Mouse (Mus musculus): Measurements from ENCODE around the gene Acnat1. TPM values are rescaled to one million over a fixed set of nuclear protein-coding genes. Genes with fewer than 3 reads are reported as not detected.

Acnat1 gene
- polyA plus RNA-seq (2012; rRNA removed) (0.13 and 0.14 TPM in 2 replicates), polyA plus RNA-seq (2014; fragmentation: Nextera tagmentation; extraction: Ambion mirVana) (not detected in 2 replicates)

- ATAC-seq (ENCODE audit: low FRiP score, low read depth) (no peak), DNase-seq (ENCODE audit: low spot score) (no peak)
- no peaks in the 10 kb centered on the region for H3K36me3 ChIP-seq (ENCODE audit: control insufficient read depth, insufficient read depth, low read length)
- H3K4me1 ChIP-seq (ENCODE audit: control insufficient read depth, insufficient read depth, low read length): no peaks in the 10 kb centered on the region
- no peak within 1 kb of the TSS for H3K27ac ChIP-seq (replicated peaks; ENCODE audit: low read depth, low read length)
- no peak for TF ChIP-seq POLR2A (IDR thresholded peaks at IDR 0.05; ENCODE audit: borderline replicate concordance, extremely low read depth, insufficient read depth, insufficient read length)
- no peak within 1 kb of the TSS for H3K4me2 ChIP-seq (replicated peaks; ENCODE audit: low read depth, low read length, severe bottlenecking)
- 48% methylated on average over 3 of the region's 3 CpGs for WGBS
- H3K27me3 ChIP-seq (ENCODE audit: control insufficient read depth, insufficient read depth, low read length): no peaks in the 10 kb centered on the region
- H3K9me3 ChIP-seq (ENCODE audit: control insufficient read depth, low read length): no peaks in the 10 kb centered on the region
- no peak within 1 kb of the TSS for H3K4me3 ChIP-seq (replicated peaks; ENCODE audit: low read length)
- H3K9ac ChIP-seq (ENCODE audit: low read depth, low read length, severe bottlenecking): no peak within 1 kb of the TSS
Measured at GRCm38 (mm10) chr4:49473435-49474100, at the start of gene Acnat1. TSS of gene Acnat1 (minus strand) at chr4:49473912.

- Histone ChIP-seq H3K36me3 (ENCODE audit: control insufficient read depth, insufficient read depth, low read length) (peaks cover 12% of the 10 kb centered on the region), H3K27ac (replicated peaks; ENCODE audit: low read depth, low read length) (no peak overlapping the region), H3K9ac (ENCODE audit: low read depth, low read length, severe bottlenecking) (no peak overlapping the region), H3K4me3 (replicated peaks; ENCODE audit: low read length) (peak overlapping the region; percentile 66; the same call in 1 of the 2 replicates), H3K4me2 (replicated peaks; ENCODE audit: low read depth, low read length, severe bottlenecking) (peak overlapping the region; percentile 65; the same call in 1 of the 2 replicates), H3K27me3 (ENCODE audit: control insufficient read depth, insufficient read depth, low read length) (no peaks in the 10 kb centered on the region), H3K9me3 (ENCODE audit: control insufficient read depth, low read length) (no peaks in the 10 kb centered on the region), H3K4me1 (ENCODE audit: control insufficient read depth, insufficient read depth, low read length) (peaks cover 13% of the 10 kb centered on the region)
- 80% methylated on average over 9 of the region's 9 CpGs for WGBS
- ATAC-seq (ENCODE audit: low FRiP score, low read depth): no peak
- DNase-seq (ENCODE audit: low spot score): no peak
- no peak for TF ChIP-seq POLR2A (IDR thresholded peaks at IDR 0.05; ENCODE audit: borderline replicate concordance, extremely low read depth, insufficient read depth, insufficient read length)
Measured at GRCm38 (mm10) chr4:49522576-49522975, 48.9 kb upstream of the Acnat1 start.

- under 1% methylated on average over 17 of the region's 17 CpGs for WGBS
- peak overlapping the region; percentile 61; the same call in 1 of the 2 replicates for H3K27ac ChIP-seq (replicated peaks; ENCODE audit: low read depth, low read length)
- peak; percentile 38; the same call in 1 of the 2 replicates for ATAC-seq (ENCODE audit: low FRiP score, low read depth)
Measured at GRCm38 (mm10) chr4:49521346-49521745, 47.6 kb upstream of the Acnat1 start.

GRCm38 (mm10) chr4:49520572-49521340, 47.0 kb upstream of the Acnat1 start, which contains the start of the genes Mrpl50 and Zfp189:
TSS of gene Mrpl50 (minus strand) at chr4:49521093.
TSS of gene Zfp189 (plus strand) at chr4:49521176.
- Histone ChIP-seq H3K9ac (ENCODE audit: low read depth, low read length, severe bottlenecking) (peak within 1 kb of the TSS; percentile 73), H3K36me3 (ENCODE audit: control insufficient read depth, insufficient read depth, low read length) (peaks cover 10% of the 10 kb centered on the region; the same call in 1 of the 2 replicates), H3K4me2 (replicated peaks; ENCODE audit: low read depth, low read length, severe bottlenecking) (peak within 1 kb of the TSS; percentile 65), H3K4me1 (ENCODE audit: control insufficient read depth, insufficient read depth, low read length) (peaks cover 13% of the 10 kb centered on the region), H3K27me3 (ENCODE audit: control insufficient read depth, insufficient read depth, low read length) (no peaks in the 10 kb centered on the region), H3K27ac (replicated peaks; ENCODE audit: low read depth, low read length) (peak within 1 kb of the TSS; percentile 61), H3K9me3 (ENCODE audit: control insufficient read depth, low read length) (no peaks in the 10 kb centered on the region), H3K4me3 (replicated peaks; ENCODE audit: low read length) (peak within 1 kb of the TSS; percentile 66)
- under 1% methylated on average over 41 of the region's 41 CpGs for WGBS
- ATAC-seq (ENCODE audit: low FRiP score, low read depth) (peak; percentile 99), DNase-seq (ENCODE audit: low spot score) (peak; percentile 97)
- TF ChIP-seq POLR2A (IDR thresholded peaks at IDR 0.05; ENCODE audit: borderline replicate concordance, extremely low read depth, insufficient read depth, insufficient read length): peak; percentile 86; the same call in 1 of the 2 replicates

More at GRCm38 (mm10) chr4:49521346-49521745, 47.6 kb upstream of the Acnat1 start:
- Histone ChIP-seq H3K9ac (ENCODE audit: low read depth, low read length, severe bottlenecking) (peak overlapping the region; percentile 73), H3K4me2 (replicated peaks; ENCODE audit: low read depth, low read length, severe bottlenecking) (peak overlapping the region; percentile 65), H3K4me3 (replicated peaks; ENCODE audit: low read length) (peak overlapping the region; percentile 66), H3K9me3 (ENCODE audit: control insufficient read depth, low read length) (no peaks in the 10 kb centered on the region), H3K4me1 (ENCODE audit: control insufficient read depth, insufficient read depth, low read length) (peaks cover 13% of the 10 kb centered on the region), H3K36me3 (ENCODE audit: control insufficient read depth, insufficient read depth, low read length) (peaks cover 10% of the 10 kb centered on the region; the same call in 1 of the 2 replicates), H3K27me3 (ENCODE audit: control insufficient read depth, insufficient read depth, low read length) (no peaks in the 10 kb centered on the region)
- TF ChIP-seq POLR2A (IDR thresholded peaks at IDR 0.05; ENCODE audit: borderline replicate concordance, extremely low read depth, insufficient read depth, insufficient read length): no peak
- DNase-seq (ENCODE audit: low spot score): peak; percentile 16

- Histone ChIP-seq H3K9me3 (ENCODE audit: control insufficient read depth, low read length) (no peaks in the 10 kb centered on the region), H3K27me3 (ENCODE audit: control insufficient read depth, insufficient read depth, low read length) (no peaks in the 10 kb centered on the region), H3K4me2 (replicated peaks; ENCODE audit: low read depth, low read length, severe bottlenecking) (peak overlapping the region; percentile 28), H3K4me1 (ENCODE audit: control insufficient read depth, insufficient read depth, low read length) (peaks cover 13% of the 10 kb centered on the region), H3K9ac (ENCODE audit: low read depth, low read length, severe bottlenecking) (no peak overlapping the region), H3K4me3 (replicated peaks; ENCODE audit: low read length) (peak overlapping the region; percentile 11), H3K36me3 (ENCODE audit: control insufficient read depth, insufficient read depth, low read length) (peaks cover 2% of the 10 kb centered on the region), H3K27ac (replicated peaks; ENCODE audit: low read depth, low read length) (no peak overlapping the region)
- DNase-seq (ENCODE audit: low spot score) (no peak), ATAC-seq (ENCODE audit: low FRiP score, low read depth) (no peak)
- 63% methylated on average over 5 of the region's 5 CpGs for WGBS
- no peak for TF ChIP-seq POLR2A (IDR thresholded peaks at IDR 0.05; ENCODE audit: borderline replicate concordance, extremely low read depth, insufficient read depth, insufficient read length)
Measured at GRCm38 (mm10) chr4:49519476-49519875, 45.8 kb upstream of the Acnat1 start.
